Mouse (Mus musculus) kidney, adult 2 months (tissue): ENCODE results near the gene Cab39l. TPM values are rescaled to one million over a fixed set of nuclear protein-coding genes. Genes with fewer than 3 reads are reported as not detected.

ENCODE experiments used
- DNase-seq: peaks from one replicate; pipeline ENCODE4 v3.0.0; 2021
- H3K27ac ChIP-seq: fragments of 200-500 bp; 2 replicates; pipeline ENCODE4 v1.5.1; 2012; ENCODE audit warnings: low read depth, low read length, control low read depth, inconsistent platforms; ENCODE audit not compliant: insufficient read depth
- H3K27me3 ChIP-seq: fragments of 200-500 bp; replicated peaks from 2 replicates; pipeline ENCODE4 v1.6.1; 2012; ENCODE audit warnings: mild to moderate bottlenecking, moderate library complexity, low read length, inconsistent platforms; ENCODE audit not compliant: control insufficient read depth, insufficient read depth
- H3K36me3 ChIP-seq: fragments of 200-500 bp; 2 replicates; pipeline ENCODE4 v1.6.1; 2012; ENCODE audit warnings: mild to moderate bottlenecking, moderate library complexity, low read length, inconsistent platforms; ENCODE audit not compliant: control insufficient read depth, insufficient read depth
- H3K4me1 ChIP-seq: fragments of 200-500 bp; 2 replicates; pipeline ENCODE4 v1.6.1; 2011; ENCODE audit warnings: low read length; ENCODE audit not compliant: control insufficient read depth, insufficient read depth
- H3K4me3 ChIP-seq: fragments of 200-500 bp; 2 replicates; pipeline ENCODE4 v1.5.1; 2011; ENCODE audit warnings: mild to moderate bottlenecking, low read depth, low read length, control low read depth; ENCODE audit not compliant: insufficient read depth
- CTCF ChIP-seq: fragments of 200-500 bp; conservative IDR thresholded peaks from 2 replicates; pipeline ENCODE4 v1.5.1; 2011; ENCODE audit warnings: low read depth, mild to moderate bottlenecking, control low read depth, low read length, moderate library complexity, mixed read lengths; ENCODE audit not compliant: insufficient read depth, insufficient read length
- POLR2A ChIP-seq: fragments of 200-500 bp; IDR thresholded peaks from one replicate; pipeline ENCODE4 v1.6.1; 2011; ENCODE audit warnings: low read depth, low read length, control low read depth
- WGBS: fragments of 180-500 bp; shearing (Covaris S2); methylation state at CpG from one replicate; pipeline ENCODE4 v1.1.7; 2018; 5-methylcytosine and 5-hydroxymethylcytosine counted together
- polyA plus RNA-seq: library from polyadenylated mRNA; depleted of rRNA; stranded (reverse); fragments of >200 nt; gene quantifications from 2 replicates; pipeline ENCODE4 v1.2.3, GENCODE M21; 2012

The Cab39l gene
- polyA plus RNA-seq, 1 experiment, result 24.6 TPM

DNA sequence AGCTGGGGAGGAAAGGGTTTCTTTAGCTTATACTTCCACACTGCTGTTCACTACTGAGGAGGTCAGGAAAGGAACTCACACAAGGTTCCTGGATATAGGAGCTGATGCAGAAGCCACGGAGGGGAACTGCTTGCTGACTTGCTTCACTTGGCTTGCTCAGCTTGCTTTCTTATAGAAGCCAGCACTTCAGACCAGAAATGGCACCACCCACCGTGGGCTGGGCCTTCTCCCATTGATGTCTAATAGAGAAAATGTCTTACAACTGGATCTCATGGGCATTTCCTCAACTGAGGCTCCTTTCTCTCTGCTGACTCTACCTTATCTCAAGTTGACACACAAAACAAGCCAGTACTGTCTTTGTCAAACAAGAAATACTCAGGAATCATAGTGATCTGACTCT is 6.9 kb upstream of the Cab39l start:
- no peak for TF ChIP-seq POLR2A
- TF ChIP-seq CTCF, result no peak
- Histone ChIP-seq H3K27ac (no peak overlapping the region), H3K27me3 (no peaks in the 10 kb centered on the region), H3K36me3 (no peaks in the 10 kb centered on the region), H3K4me1 (peaks cover 3% of the 10 kb centered on the region), H3K4me3 (no peak overlapping the region)
- WGBS, result 60% methylated on average over 2 of the region's 2 CpGs
- no peak for DNase-seq

DNA sequence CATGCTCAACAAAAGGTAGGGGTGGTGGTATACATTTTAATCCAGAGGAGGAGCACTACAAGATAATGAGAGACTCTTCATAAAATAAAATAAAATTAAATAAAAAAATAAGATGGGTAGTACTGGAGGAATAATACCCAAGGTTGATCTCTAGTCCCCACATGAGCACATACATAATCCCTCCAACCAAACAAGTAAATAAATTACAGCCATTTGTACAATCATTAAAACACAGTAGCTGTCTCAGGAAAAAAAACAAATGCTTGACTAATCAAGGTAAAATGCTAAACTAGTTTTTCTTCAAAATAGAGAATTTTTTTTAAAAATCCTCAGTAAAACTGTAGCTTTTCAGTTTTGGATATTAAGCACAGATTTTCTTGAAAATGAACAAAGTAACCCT is 5.6 kb upstream of the Cab39l start:
- TF ChIP-seq CTCF (no peak), POLR2A (no peak)
- peak; percentile 64 for DNase-seq

DNA sequence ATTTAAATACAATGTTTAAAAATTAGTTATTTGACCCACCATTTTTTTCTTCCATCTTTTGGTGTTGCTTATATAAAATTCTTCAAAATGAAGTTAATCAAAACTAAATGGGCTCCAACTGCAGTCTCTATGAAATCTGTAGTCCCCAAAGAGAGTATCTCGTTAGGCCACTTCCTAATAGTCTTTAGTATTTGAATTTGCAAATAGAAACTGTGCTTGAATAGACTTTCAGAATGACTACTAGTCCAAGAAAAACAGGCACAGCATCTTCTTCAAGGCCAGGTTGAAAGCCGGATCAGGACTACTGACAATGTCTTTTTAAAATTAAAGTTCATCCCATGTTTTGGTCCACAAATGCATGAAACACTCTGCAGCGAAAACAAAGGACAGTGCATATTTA is 3.4 kb upstream of the Cab39l start:
- DNase-seq, result no peak
- no peak for TF ChIP-seq CTCF
- no peak for TF ChIP-seq POLR2A
- 94% methylated on average over 3 of the region's 3 CpGs for WGBS
- Histone ChIP-seq H3K27ac (no peak overlapping the region), H3K27me3 (no peaks in the 10 kb centered on the region), H3K4me1 (peaks cover 2% of the 10 kb centered on the region; the same call in 1 of the 2 replicates), H3K4me3 (no peak overlapping the region), H3K36me3 (no peaks in the 10 kb centered on the region)

More for the DNA sequence above, 5.6 kb upstream of the Cab39l start:
- Histone ChIP-seq H3K27ac (no peak overlapping the region), H3K27me3 (no peaks in the 10 kb centered on the region), H3K36me3 (no peaks in the 10 kb centered on the region), H3K4me1 (peaks cover 5% of the 10 kb centered on the region), H3K4me3 (no peak overlapping the region)

DNA sequence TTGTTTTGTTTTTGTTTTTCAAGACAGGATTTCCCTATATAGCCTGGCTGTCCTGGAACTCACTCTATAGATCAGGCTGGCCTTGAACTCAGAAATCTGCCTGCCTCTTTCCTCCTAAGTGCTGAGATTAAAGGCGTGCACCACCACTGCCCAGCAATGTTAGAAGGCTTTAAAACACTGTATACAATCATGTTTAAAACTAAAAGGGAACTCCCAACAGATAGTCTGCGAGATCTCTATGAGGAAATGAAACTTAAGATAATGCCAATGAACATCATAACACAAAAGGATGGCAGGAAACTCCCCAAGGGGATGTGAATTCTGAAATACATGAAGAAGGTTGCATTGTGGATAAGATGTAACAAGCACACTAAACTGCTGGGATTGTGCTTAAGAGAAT is 2.3 kb upstream of the Cab39l start:
- H3K4me3 ChIP-seq, result no peak overlapping the region
- TF ChIP-seq CTCF (no peak), POLR2A (no peak)
- H3K27me3 ChIP-seq, result no peaks in the 10 kb centered on the region
- H3K4me1 ChIP-seq, result peaks cover 2% of the 10 kb centered on the region; the same call in 1 of the 2 replicates
- no peak for DNase-seq
- WGBS, result 83% methylated on average over 2 of the region's 2 CpGs
- H3K36me3 ChIP-seq, result no peaks in the 10 kb centered on the region
- no peak overlapping the region for H3K27ac ChIP-seq

DNA sequence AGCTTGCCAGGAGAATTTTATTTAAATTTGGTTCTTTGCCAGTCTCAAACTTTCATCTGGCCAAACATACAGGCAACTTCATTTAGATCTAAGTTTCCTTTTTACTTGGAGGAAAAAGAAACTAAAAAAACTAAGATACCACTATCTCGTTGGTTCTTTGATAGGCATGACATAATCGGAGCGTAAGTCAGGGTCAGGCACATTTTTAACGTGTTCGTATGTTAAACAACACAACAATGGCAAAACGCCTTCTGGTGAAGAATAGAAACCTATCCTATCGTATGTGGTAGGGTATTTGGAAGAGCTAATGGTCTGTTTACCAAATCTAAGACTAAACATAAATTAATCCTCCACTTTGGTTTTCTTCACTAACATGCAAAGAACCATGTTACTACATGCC is 733 bp upstream of the Cab39l start:
- 3% methylated on average over 7 of the region's 7 CpGs for WGBS
- no peak for DNase-seq
- Histone ChIP-seq H3K4me1 (peaks cover 2% of the 10 kb centered on the region; the same call in 1 of the 2 replicates), H3K4me3 (peak overlapping the region; percentile 89; the same call in 1 of the 2 replicates), H3K36me3 (no peaks in the 10 kb centered on the region), H3K27me3 (no peaks in the 10 kb centered on the region), H3K27ac (no peak overlapping the region)
- TF ChIP-seq CTCF (no peak), POLR2A (no peak)

DNA sequence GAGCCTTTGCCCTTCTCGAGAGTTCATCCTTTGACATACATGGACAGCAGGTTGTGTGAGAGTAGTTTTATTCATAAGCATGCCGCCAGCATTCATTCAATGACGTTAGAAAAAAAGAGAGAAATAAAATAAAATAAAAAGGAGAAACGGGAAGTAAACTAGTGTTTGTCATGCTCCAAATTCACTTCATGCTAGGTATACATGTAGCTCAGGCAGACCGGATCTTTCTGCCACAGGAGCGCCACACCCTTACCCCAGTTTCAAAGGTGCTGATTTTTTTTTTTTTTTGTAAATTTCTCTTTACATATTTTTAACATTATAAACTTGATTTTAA is 667 bp downstream of the Cab39l start:
- peak overlapping the region; percentile 88 for H3K4me3 ChIP-seq
- TF ChIP-seq CTCF (no peak), POLR2A (no peak)
- H3K36me3 ChIP-seq, result no peaks in the 10 kb centered on the region
- DNase-seq, result no peak
- peak overlapping the region; percentile 73; the same call in 1 of the 2 replicates for H3K27ac ChIP-seq
- H3K4me1 ChIP-seq, result 0 out of 2 replicates have a peak, but pooled peaks cover 2% of the 10 kb centered on the region
- WGBS, result 3% methylated on average over 6 of the region's 6 CpGs
- H3K27me3 ChIP-seq, result no peaks in the 10 kb centered on the region

DNA sequence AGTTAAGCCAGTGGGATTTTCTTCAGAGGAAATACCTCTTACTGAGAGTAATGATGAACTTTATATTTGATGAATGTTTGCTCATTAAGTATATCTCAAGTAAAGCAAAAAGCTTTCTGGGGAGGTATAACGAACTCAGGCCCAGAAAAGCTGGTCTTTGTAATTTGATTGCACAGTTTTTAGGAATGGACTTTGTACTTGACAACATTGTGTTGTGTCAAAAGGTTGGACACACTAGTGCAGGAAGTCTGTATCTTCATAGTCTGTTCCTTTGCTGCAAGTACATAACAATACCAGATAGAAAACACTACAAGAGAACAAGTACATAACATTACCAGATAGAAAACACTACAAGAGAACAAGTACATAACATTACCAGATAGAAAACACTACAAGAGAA is 4.6 kb downstream of the Cab39l start:
- DNase-seq, result no peak
- Histone ChIP-seq H3K4me3 (no peak overlapping the region), H3K4me1 (peaks cover 4% of the 10 kb centered on the region; the same call in 1 of the 2 replicates), H3K27ac (no peak overlapping the region), H3K36me3 (no peaks in the 10 kb centered on the region), H3K27me3 (no peaks in the 10 kb centered on the region)
- TF ChIP-seq POLR2A, result no peak
- no peak for TF ChIP-seq CTCF
- WGBS, result 79% methylated on average over 1 of the region's 1 CpGs

DNA sequence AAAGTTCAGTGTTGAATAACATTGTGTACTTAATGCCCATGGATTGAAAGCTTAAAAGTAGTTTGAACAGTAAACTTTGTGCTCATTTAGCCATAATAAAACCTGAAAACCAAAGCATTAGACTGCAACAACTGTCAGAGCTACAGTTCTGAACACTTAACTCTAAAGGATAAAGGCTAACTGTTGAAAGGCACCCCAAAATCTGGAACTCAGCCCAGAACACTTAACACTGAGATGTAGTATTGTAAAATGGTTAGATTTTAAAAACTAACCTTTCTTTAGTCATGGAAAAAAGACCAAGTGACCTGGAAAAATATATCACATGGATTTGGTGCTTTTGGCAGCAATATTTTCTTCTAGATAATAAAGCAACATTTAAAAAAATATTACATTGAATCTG is 7.2 kb downstream of the Cab39l start:
- TF ChIP-seq CTCF (no peak), POLR2A (no peak)
- peak; percentile 85 for DNase-seq
- H3K4me3 ChIP-seq, result no peak overlapping the region
- H3K36me3 ChIP-seq, result no peaks in the 10 kb centered on the region
- no peak overlapping the region for H3K27ac ChIP-seq
- peaks cover 4% of the 10 kb centered on the region; the same call in 1 of the 2 replicates for H3K4me1 ChIP-seq
- H3K27me3 ChIP-seq, result no peaks in the 10 kb centered on the region
